Mouse (Mus musculus) liver, postnatal 0 days (tissue): Measurements from ENCODE around the gene Cdh23. TPM values are rescaled to one million over a fixed set of nuclear protein-coding genes. Genes with fewer than 3 reads are reported as not detected.
"Not testable (repeated sequence)": the region's sequence is repeated elsewhere in the genome, so short reads cannot be mapped to it uniquely, and the experiment has no call there.

ENCODE experiments used
- ATAC-seq: fragments of 200-750 bp; cut with Nextera tagmentation; 2 replicates; pipeline ENCODE4 v1.8.0; 2017; ENCODE audit warnings: mild to moderate bottlenecking, moderate library complexity
- DNase-seq: peaks from one replicate; pipeline ENCODE4 v3.0.0-alpha.2; 2016
- H3K27ac ChIP-seq: fragments of 300-500 bp; sonication (generic); 2 replicates; pipeline ENCODE4 v1.5.1; 2014; ENCODE audit warnings: antibody characterized with exemption, moderate library complexity, mild to moderate bottlenecking, low read depth
- H3K27me3 ChIP-seq: fragments of 300-500 bp; sonication (generic); 2 replicates; pipeline ENCODE4 v1.6.1; 2014; ENCODE audit warnings: low read length, control low read depth, mixed read lengths; ENCODE audit not compliant: insufficient read depth
- H3K36me3 ChIP-seq: fragments of 300-500 bp; sonication (generic); replicated peaks from 2 replicates; pipeline ENCODE4 v1.6.1; 2014; ENCODE audit warnings: mild to moderate bottlenecking, control low read depth, low read length, moderate library complexity, mixed read lengths; ENCODE audit not compliant: insufficient read depth
- H3K4me1 ChIP-seq: fragments of 300-500 bp; sonication (generic); 2 replicates; pipeline ENCODE4 v1.6.1; 2014; ENCODE audit warnings: antibody characterized with exemption, mild to moderate bottlenecking, control low read depth; ENCODE audit not compliant: insufficient read depth
- H3K4me2 ChIP-seq: fragments of 300-500 bp; sonication (generic); 2 replicates; pipeline ENCODE4 v1.6.1; 2014; ENCODE audit warnings: low read depth, mild to moderate bottlenecking, low read length, moderate library complexity, mixed read lengths
- H3K4me3 ChIP-seq: fragments of 300-500 bp; sonication (generic); 2 replicates; pipeline ENCODE4 v1.5.1; 2014; ENCODE audit warnings: low read depth, low read length
- H3K9ac ChIP-seq: fragments of 300-500 bp; sonication (generic); replicated peaks from 2 replicates; pipeline ENCODE4 v1.6.1; 2014; ENCODE audit warnings: mild to moderate bottlenecking, moderate library complexity
- H3K9me3 ChIP-seq: fragments of 300-500 bp; sonication (generic); 2 replicates; pipeline ENCODE4 v1.6.1; 2016; ENCODE audit warnings: mild to moderate bottlenecking, control low read depth, low read length, mixed read lengths
- CTCF ChIP-seq: sonication (generic); IDR thresholded peaks from 2 replicates; pipeline ENCODE4 v1.5.1; 2016; ENCODE audit warnings: antibody characterized with exemption, low read depth
- EP300 ChIP-seq: IDR thresholded peaks from 2 replicates; pipeline ENCODE4 v1.6.1; 2016; ENCODE audit warnings: antibody characterized with exemption, low read depth, mild to moderate bottlenecking
- WGBS: fragments of 180-500 bp; shearing (Covaris S2); extraction: QIAGEN DNeasy Blood & Tissue Kit; methylation state at CpG from one replicate; pipeline ENCODE4 v1.1.7; 2014; ENCODE audit not compliant: insufficient replicate concordance; 5-methylcytosine and 5-hydroxymethylcytosine counted together
- polyA plus RNA-seq: library from polyadenylated mRNA; unstranded; fragments of >200 nt; fragmentation: Nextera tagmentation; extraction: Ambion mirVana; gene quantifications from 2 replicates; pipeline ENCODE4 v1.2.1, GENCODE M21; 2015

Gene Cdh23
- 0.28 and 0.40 TPM in 2 replicates for polyA plus RNA-seq

- Histone ChIP-seq H3K9ac (no peak within 1 kb of the TSS), H3K9me3 (no peaks in the 10 kb centered on the region), H3K27ac (no peak within 1 kb of the TSS), H3K4me3 (no peak within 1 kb of the TSS), H3K27me3 (no peaks in the 10 kb centered on the region), H3K4me1 (no peaks in the 10 kb centered on the region; the same call in 1 of the 2 replicates), H3K4me2 (no peak within 1 kb of the TSS), H3K36me3 (no peaks in the 10 kb centered on the region)
- WGBS = 71% methylated on average over 6 of the region's 6 CpGs
- no peak for TF ChIP-seq CTCF
- no peak for TF ChIP-seq EP300
- ATAC-seq (no peak), DNase-seq (no peak)
These were observed at the start of gene Cdh23 for GRCm38 (mm10) chr10:60696390-60696789. Gene Cdh23, minus strand, starts transcription at chr10:60696490.

GRCm38 (mm10) chr10:60744543-60745290 lies 48.4 kb upstream of the Cdh23 start:
- H3K27me3 ChIP-seq = no peaks in the 10 kb centered on the region
- H3K4me2 ChIP-seq = no peak overlapping the region
- DNase-seq (no peak), ATAC-seq (no peak)
- peaks cover 6% of the 10 kb centered on the region; the same call in 1 of the 2 replicates for H3K4me1 ChIP-seq
- H3K9ac ChIP-seq = no peak overlapping the region
- H3K4me3 ChIP-seq = no peak overlapping the region
- no peaks in the 10 kb centered on the region for H3K9me3 ChIP-seq
- no peak for TF ChIP-seq CTCF
- TF ChIP-seq EP300 = no peak
- H3K27ac ChIP-seq = no peak overlapping the region
- H3K36me3 ChIP-seq = 0 out of 2 replicates have a peak, but pooled peaks cover 3% of the 10 kb centered on the region
- 72% methylated on average over 14 of the region's 14 CpGs for WGBS

- Histone ChIP-seq H3K36me3 (0 out of 2 replicates have a peak, but pooled peaks cover 3% of the 10 kb centered on the region), H3K9me3 (no peaks in the 10 kb centered on the region), H3K4me1 (peaks cover 9% of the 10 kb centered on the region), H3K9ac (no peak overlapping the region), H3K27me3 (no peaks in the 10 kb centered on the region), H3K4me3 (no peak overlapping the region), H3K27ac (0 out of 2 replicates have a peak overlapping the region, but pooled peaks have one; percentile 6), H3K4me2 (no peak overlapping the region)
- ATAC-seq (no peak), DNase-seq (no peak)
- no peak for TF ChIP-seq CTCF
- no peak for TF ChIP-seq EP300
- WGBS = 54% methylated on average over 9 of the region's 9 CpGs
These were observed 47.4 kb upstream of the Cdh23 start for GRCm38 (mm10) chr10:60743681-60744080.

GRCm38 (mm10) chr10:60742942-60743341 lies 46.7 kb upstream of the Cdh23 start:
- DNase-seq (no peak), ATAC-seq (no peak)
- TF ChIP-seq CTCF = no peak
- no peak for TF ChIP-seq EP300
- H3K27ac ChIP-seq = no peak overlapping the region
- H3K9me3 ChIP-seq = no peaks in the 10 kb centered on the region
- H3K4me1 ChIP-seq = peaks cover 9% of the 10 kb centered on the region
- H3K4me3 ChIP-seq = no peak overlapping the region
- WGBS = 80% methylated on average over 6 of the region's 6 CpGs
- H3K4me2 ChIP-seq = no peak overlapping the region
- no peak overlapping the region for H3K9ac ChIP-seq
- H3K36me3 ChIP-seq = 0 out of 2 replicates have a peak, but pooled peaks cover under 1% of the 10 kb centered on the region
- H3K27me3 ChIP-seq = no peaks in the 10 kb centered on the region

DNA sequence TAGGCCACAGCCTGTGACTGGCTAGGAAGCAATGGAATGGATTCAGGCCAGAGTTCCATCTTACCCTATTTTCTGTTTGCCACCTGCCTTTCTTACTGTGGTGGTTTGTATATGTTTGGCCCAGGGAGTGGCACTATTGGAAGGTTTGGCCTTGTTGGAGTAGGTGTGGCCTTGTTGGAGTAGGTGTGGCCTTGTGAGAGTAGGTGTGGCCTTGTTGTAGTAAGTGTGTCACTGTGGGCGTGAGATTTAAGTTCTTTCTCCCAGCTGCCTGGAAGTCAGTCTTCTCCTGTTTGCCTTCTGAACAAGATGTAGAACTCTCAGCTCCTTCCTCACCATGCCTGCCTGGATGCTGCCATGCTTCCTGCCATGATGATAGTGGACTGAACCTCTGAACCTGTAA lies 46.0 kb upstream of the Cdh23 start:
- H3K27me3 ChIP-seq, H3K4me3 ChIP-seq, H3K9me3 ChIP-seq, ATAC-seq, H3K36me3 ChIP-seq, H3K4me2 ChIP-seq, DNase-seq, H3K4me1 ChIP-seq, H3K9ac ChIP-seq, H3K27ac ChIP-seq: not testable (repeated sequence)
- 71% methylated on average over 1 of the region's 1 CpGs for WGBS

GRCm38 (mm10) chr10:60741435-60741834 lies 45.1 kb upstream of the Cdh23 start:
- DNase-seq = peak; percentile 57
- Histone ChIP-seq H3K4me3 (no peak overlapping the region), H3K9ac (no peak overlapping the region), H3K4me2 (no peak overlapping the region), H3K27ac (0 out of 2 replicates have a peak overlapping the region, but pooled peaks have one; percentile 2), H3K36me3 (no peaks in the 10 kb centered on the region), H3K4me1 (peaks cover 9% of the 10 kb centered on the region), H3K27me3 (no peaks in the 10 kb centered on the region), H3K9me3 (no peaks in the 10 kb centered on the region)
- 72% methylated on average over 7 of the region's 7 CpGs for WGBS
- peak; percentile 20; the same call in 1 of the 2 replicates for ATAC-seq
- TF ChIP-seq EP300 (no peak), CTCF (no peak)
